Mouse (Mus musculus) CH12.LX (cell line): ENCODE measurements at regions not wholly inside any gene's neighbourhood (a gene's known extent, or its start where the extent isn't known, plus 50 kb on each side); places are given as distances from the start of the nearest gene placed in this dataset.

Experiments used
- DNase-seq: peaks from one replicate; pipeline ENCODE4 v3.0.0-alpha.2; 2013; ENCODE audit errors: extremely low read depth
- H3K27ac ChIP-seq: 2 replicates; pipeline ENCODE4 v1.5.1; 2012; ENCODE audit warnings: low read depth, mild to moderate bottlenecking, control low read depth, moderate library complexity; ENCODE audit not compliant: insufficient read depth
- H3K27me3 ChIP-seq: replicated peaks from 2 replicates; pipeline ENCODE3; 2012; ENCODE audit warnings: inconsistent platforms
- H3K36me3 ChIP-seq, 2 experiments: replicated peaks in 1 of 2; 2 replicates each; pipeline versions ENCODE3 to v1.6.1; 2012; ENCODE audit warnings: inconsistent platforms in 1 of 2, low read length in 1 of 2, mild to moderate bottlenecking in 1 of 2, mixed read lengths in 1 of 2, moderate library complexity in 1 of 2; ENCODE audit not compliant: control insufficient read depth in 1 of 2, insufficient read depth in 1 of 2
- H3K4me1 ChIP-seq, 2 experiments: 2 replicates each; pipeline ENCODE4 v1.6.1; 2012; ENCODE audit warnings: inconsistent platforms in 1 of 2, moderate library complexity in 1 of 2; ENCODE audit not compliant: insufficient read depth in 2 of 2, control insufficient read depth in 1 of 2
- H3K4me2 ChIP-seq: 2 replicates; pipeline ENCODE4 v1.6.1; 2012; ENCODE audit warnings: low read depth, mild to moderate bottlenecking, control low read depth; ENCODE audit not compliant: poor library complexity, insufficient read depth, severe bottlenecking
- H3K4me3 ChIP-seq, 3 experiments: fragments of 150-350 bp in 1 of 3; sonication (generic) in 1 of 3; replicated peaks in 1 of 3; 2 replicates each; pipeline versions ENCODE3 to v1.5.1; 2011 to 2012; ENCODE audit warnings: low read depth in 2 of 3, low read length in 2 of 3, mild to moderate bottlenecking in 2 of 3, moderate library complexity in 2 of 3, control low read depth in 1 of 3, improper control_type of control experiment in 1 of 3, inconsistent platforms in 1 of 3, mixed read lengths in 1 of 3; ENCODE audit not compliant: poor library complexity in 1 of 3
- H3K79me2 ChIP-seq: replicated peaks from 2 replicates; pipeline ENCODE4 v1.6.1; 2012; ENCODE audit warnings: mild to moderate bottlenecking, moderate library complexity; ENCODE audit not compliant: control insufficient read depth, poor library complexity, insufficient read depth, severe bottlenecking; ENCODE audit errors: extremely low read depth
- H3K9ac ChIP-seq: 2 replicates; pipeline ENCODE4 v1.6.1; 2012; ENCODE audit warnings: low read depth, mild to moderate bottlenecking, control low read depth, moderate library complexity; ENCODE audit not compliant: insufficient read depth
- H3K9me3 ChIP-seq: replicated peaks from 2 replicates; pipeline ENCODE3; 2012; ENCODE audit warnings: low read length, inconsistent platforms, mixed read lengths
- BHLHE40 ChIP-seq: IDR thresholded peaks from 2 replicates; pipeline ENCODE4 v1.6.1; 2011; ENCODE audit warnings: mild to moderate bottlenecking, low read depth, low read length, improper control_type of control experiment
- CHD1 ChIP-seq: IDR thresholded peaks from 2 replicates; pipeline ENCODE4 v1.6.1; 2012; ENCODE audit warnings: low read depth, low read length, improper control_type of control experiment, inconsistent platforms
- CTCF ChIP-seq, 2 experiments: IDR thresholded peaks in 1 of 2; conservative IDR thresholded peaks in 1 of 2; 2 replicates each; pipeline ENCODE4 v1.5.1; 2011 to 2012; ENCODE audit warnings: low read depth in 2 of 2, low read length in 2 of 2, improper control_type of control experiment in 1 of 2, inconsistent platforms in 1 of 2, mild to moderate bottlenecking in 1 of 2, moderate library complexity in 1 of 2
- EP300 ChIP-seq: IDR thresholded peaks from 2 replicates; pipeline ENCODE4 v1.6.1; 2011; ENCODE audit warnings: low read length, improper control_type of control experiment
- ETS1 ChIP-seq: conservative IDR thresholded peaks from 2 replicates; pipeline ENCODE4 v1.6.1; 2012; ENCODE audit warnings: low read depth, mild to moderate bottlenecking, inconsistent platforms, low read length, improper control_type of control experiment, moderate library complexity
- JUND ChIP-seq: conservative IDR thresholded peaks from 2 replicates; pipeline ENCODE4 v1.6.1; 2011; ENCODE audit warnings: low read depth, low read length, improper control_type of control experiment
- KAT2A ChIP-seq: IDR thresholded peaks from 2 replicates; pipeline ENCODE4 v1.6.1; 2012; ENCODE audit warnings: low read length, improper control_type of control experiment, inconsistent platforms; ENCODE audit not compliant: insufficient replicate concordance
- MAX ChIP-seq: IDR thresholded peaks from 2 replicates; pipeline ENCODE4 v1.6.1; 2011; ENCODE audit warnings: low read length, improper control_type of control experiment
- MXI1 ChIP-seq: IDR thresholded peaks from 2 replicates; pipeline ENCODE4 v1.6.1; 2011; ENCODE audit warnings: mild to moderate bottlenecking, low read depth, low read length, improper control_type of control experiment
- NELFE ChIP-seq: IDR thresholded peaks from 2 replicates; pipeline ENCODE4 v1.6.1; 2011; ENCODE audit warnings: low read depth, low read length, improper control_type of control experiment
- NRF1 ChIP-seq: IDR thresholded peaks from 2 replicates; pipeline ENCODE4 v1.6.1; 2014; ENCODE audit warnings: low read depth, mild to moderate bottlenecking, inconsistent platforms, low read length, improper control_type of control experiment, moderate library complexity
- PAX5 ChIP-seq: IDR thresholded peaks from 2 replicates; pipeline ENCODE4 v1.6.1; 2012; ENCODE audit warnings: low read length, inconsistent platforms, mixed read lengths
- POLR2A ChIP-seq: IDR thresholded peaks from 2 replicates; pipeline ENCODE4 v1.6.1; 2011; ENCODE audit warnings: low read depth, mild to moderate bottlenecking, improper control_type of control experiment, low read length
- SIN3A ChIP-seq: IDR thresholded peaks from 2 replicates; pipeline ENCODE4 v1.6.1; 2012; ENCODE audit warnings: low read length, improper control_type of control experiment, inconsistent platforms
- USF1 ChIP-seq: IDR thresholded peaks from 2 replicates; pipeline ENCODE4 v1.6.1; 2014; ENCODE audit warnings: low read depth, mild to moderate bottlenecking, inconsistent platforms, low read length, improper control_type of control experiment
- ZKSCAN1 ChIP-seq: IDR thresholded peaks from 2 replicates; pipeline ENCODE4 v1.6.1; 2012; ENCODE audit warnings: low read depth, inconsistent platforms, low read length, improper control_type of control experiment, borderline replicate concordance
- ZMIZ1 ChIP-seq: IDR thresholded peaks from 2 replicates; pipeline ENCODE4 v1.6.1; 2012; ENCODE audit warnings: low read depth, mild to moderate bottlenecking, inconsistent platforms, low read length, improper control_type of control experiment
- ZNF384 ChIP-seq: IDR thresholded peaks from 2 replicates; pipeline ENCODE4 v1.6.1; 2012; ENCODE audit warnings: low read depth, low read length, improper control_type of control experiment, inconsistent platforms
- dilution Hi-C: fragments of 300-500 bp; cut with MboI; formaldehyde crosslinking; loops from 2 replicates; pipeline ENCODE4 v1.14.3; 2020; ENCODE audit warnings: low sequenced_read_pairs; ENCODE audit not compliant: extremely low pct_unique_long_range_greater_than_20kb, extremely low pct_ligation_motif_present
- in situ Hi-C: fragments of 300-500 bp; cut with MboI; formaldehyde crosslinking; loops from 3 replicates; pipeline ENCODE4 v1.14.3; 2019; ENCODE audit warnings: low sequenced_read_pairs, low pct_ligation_motif_present, low pct_unique_long_range_greater_than_20kb, mixed read lengths

- DNase-seq = no peak
- peaks cover 84% of the 10 kb centered on the region for H3K9me3 ChIP-seq
- no peak overlapping the region for H3K4me2 ChIP-seq
- no peak overlapping the region for H3K9ac ChIP-seq
- dilution Hi-C loops (no loop called here), in situ Hi-C loops (no loop called here)
- H3K36me3 ChIP-seq = no peaks in the 10 kb centered on the region
- no peaks in the 10 kb centered on the region for H3K27me3 ChIP-seq
- no peak overlapping the region for H3K4me3 ChIP-seq
- no peak overlapping the region for H3K27ac ChIP-seq
- no peaks in the 10 kb centered on the region for H3K79me2 ChIP-seq
- no peak for TF ChIP-seq JUND
- TF ChIP-seq SIN3A = no peak
- TF ChIP-seq ZMIZ1 = no peak
- no peak for TF ChIP-seq NRF1
- TF ChIP-seq POLR2A = no peak
- no peak for TF ChIP-seq KAT2A
- no peak for TF ChIP-seq PAX5
- TF ChIP-seq CTCF (conservative IDR thresholded peaks at IDR 0.05 in 1 of 2, IDR thresholded peaks at IDR 0.05 in 1 of 2; ENCODE audit: low read depth in 2 of 2, low read length in 2 of 2) = no peak
- TF ChIP-seq ZKSCAN1 = no peak
- no peak for TF ChIP-seq BHLHE40
- TF ChIP-seq EP300 = no peak
- no peak for TF ChIP-seq CHD1
- H3K4me1 ChIP-seq = no peaks in the 10 kb centered on the region
These were observed 184.2 kb upstream of the Tshz3 start for GRCm38 (mm10) chr7:36513680-36514079.

- Histone ChIP-seq H3K79me2 (no peaks in the 10 kb centered on the region), H3K9ac (no peak overlapping the region), H3K9me3 (peaks cover 76% of the 10 kb centered on the region), H3K4me1 (no peaks in the 10 kb centered on the region), H3K4me3 (no peak overlapping the region), H3K27ac (no peak overlapping the region), H3K4me2 (no peak overlapping the region), H3K36me3 (no peaks in the 10 kb centered on the region), H3K27me3 (no peaks in the 10 kb centered on the region)
- no peak for TF ChIP-seq MAX
- TF ChIP-seq USF1 = no peak
- TF ChIP-seq ZNF384 = no peak
- no peak for TF ChIP-seq POLR2A
- dilution Hi-C loops (no loop called here), in situ Hi-C loops (no loop called here)
- no peak for DNase-seq
These were observed 181.7 kb upstream of the Tshz3 start for GRCm38 (mm10) chr7:36516094-36516663.

- dilution Hi-C loops = no loop called here
These were observed 178.9 kb upstream of the Tshz3 start for GRCm38 (mm10) chr7:36519027-36519426.

More at GRCm38 (mm10) chr7:36519027-36519426, 178.9 kb upstream of the Tshz3 start:
- Histone ChIP-seq H3K4me1 (no peaks in the 10 kb centered on the region), H3K9ac (no peak overlapping the region), H3K4me3 (no peak overlapping the region), H3K79me2 (no peaks in the 10 kb centered on the region), H3K27me3 (no peaks in the 10 kb centered on the region), H3K4me2 (no peak overlapping the region), H3K27ac (no peak overlapping the region), H3K9me3 (peaks cover 70% of the 10 kb centered on the region), H3K36me3 (no peaks in the 10 kb centered on the region)
- no peak for DNase-seq
- in situ Hi-C loops = no loop called here
- TF ChIP-seq ETS1 = no peak
- TF ChIP-seq MXI1 = no peak
- TF ChIP-seq NELFE = no peak
- no peak for TF ChIP-seq MAX
- no peak for TF ChIP-seq SIN3A
